Mouse (Mus musculus) naive thymus-derived CD4-positive, alpha-beta T cell, adult 5 months (primary cell): ENCODE results near the gene Rhox6. TPM values are rescaled to one million over a fixed set of nuclear protein-coding genes. Genes with fewer than 3 reads are reported as not detected.

Source experiments
- polyA plus RNA-seq: library from polyadenylated mRNA; unstranded; fragments of 100-300 nt; shearing (Covaris generic); gene quantifications from one replicate; pipeline ENCODE4 v1.2.1, GENCODE M21; 2017

Rhox6 gene
- not detected for polyA plus RNA-seq

DNA sequence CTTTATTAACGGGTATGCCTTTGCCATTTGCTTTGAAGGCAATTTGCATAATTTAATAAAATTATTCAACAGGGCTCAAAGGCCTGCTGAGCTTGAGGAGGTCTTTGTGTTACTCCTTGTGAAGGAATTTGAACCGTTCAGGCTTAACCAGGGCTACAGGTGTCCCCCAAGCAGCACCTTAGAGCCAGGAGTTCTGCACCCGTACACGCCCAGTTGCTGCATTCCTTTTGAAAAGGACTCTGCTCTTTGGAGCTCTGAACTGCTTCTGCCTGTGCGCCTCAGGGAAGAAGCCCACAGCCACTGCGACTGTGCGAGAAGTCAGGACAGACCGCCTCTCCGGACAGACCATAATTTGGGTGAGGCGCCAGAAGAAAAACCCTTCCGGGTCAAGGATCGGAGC is at the start of gene Rhox6:
Gene Rhox6, plus strand, starts transcription at position 301 of the 400 bp plus-strand sequence.

GRCm38 (mm10) chrX:37831386-37831785 is 4.7 kb downstream of the Rhox6 start, which contains the start of gene Rhox7a:
Gene Rhox7a, plus strand, starts transcription at chrX:37831686.

GRCm38 (mm10) chrX:37878844-37879243 is 52.1 kb downstream of the Rhox6 start, which contains the start of gene Rhox8:
Gene Rhox8, minus strand, starts transcription at chrX:37878944.

Other genes starting within 250 kb of the Rhox6 start
- not detected for gene Rhox3f, start 245.9 kb upstream of the Rhox6 start, polyA plus RNA-seq
- gene Rhox4f, start 219.2 kb upstream of the Rhox6 start, polyA plus RNA-seq: not detected
- gene Rhox3g, start 198.3 kb upstream of the Rhox6 start, polyA plus RNA-seq: not detected
- gene Rhox2g, start 183.4 kb upstream of the Rhox6 start, polyA plus RNA-seq: not detected
- gene Rhox4g, start 175.6 kb upstream of the Rhox6 start, polyA plus RNA-seq: not detected
- gene Rhox3h, start 158.1 kb upstream of the Rhox6 start, polyA plus RNA-seq: not detected
- gene Rhox2h, start 153.6 kb upstream of the Rhox6 start, polyA plus RNA-seq: not detected
- not detected for gene Rhox5, start 22.1 kb upstream of the Rhox6 start, polyA plus RNA-seq
- not detected for gene Rhox7a, start 4.8 kb downstream of the Rhox6 start, polyA plus RNA-seq
- not detected for gene Rhox8, start 52.0 kb downstream of the Rhox6 start, polyA plus RNA-seq
- gene Rhox7b, start 70.3 kb downstream of the Rhox6 start, polyA plus RNA-seq: not detected
- gene Rhox9, start 74.9 kb downstream of the Rhox6 start, polyA plus RNA-seq: not detected
- gene Btg1-ps1, start 191.9 kb downstream of the Rhox6 start, polyA plus RNA-seq: not detected
- gene Btg1-ps2, start 216.2 kb downstream of the Rhox6 start, polyA plus RNA-seq: not detected
- not detected for gene Rhox10, start 239.6 kb downstream of the Rhox6 start, polyA plus RNA-seq